Mouse (Mus musculus) MEL (cell line): ENCODE results near the gene Nmnat3. TPM values are rescaled to one million over a fixed set of nuclear protein-coding genes. Genes with fewer than 3 reads are reported as not detected.
A peak's percentile ranks its signal among the peaks of the same experiment; 100 is the strongest.

ENCODE experiments used
- DNase-seq: peaks from one replicate; pipeline ENCODE4 v3.0.0; 2011; ENCODE audit warnings: low read depth, low spot score
- H3K27ac ChIP-seq: 2 replicates; pipeline ENCODE4 v1.5.1; 2012; ENCODE audit warnings: low read depth, mild to moderate bottlenecking, control low read depth, low read length, moderate library complexity; ENCODE audit not compliant: control insufficient read depth
- H3K27me3 ChIP-seq, 2 experiments: fragments of 150-350 bp in 1 of 2; sonication (generic) in 1 of 2; 2 replicates each; pipeline ENCODE4 v1.6.1; 2012; ENCODE audit warnings: low read length in 2 of 2, mild to moderate bottlenecking in 2 of 2, improper control_type of control experiment in 1 of 2, moderate library complexity in 1 of 2; ENCODE audit not compliant: insufficient read depth in 2 of 2, control insufficient read depth in 1 of 2
- H3K36me3 ChIP-seq, 2 experiments: 2 replicates each; pipeline ENCODE4 v1.6.1; 2012 to 2014; ENCODE audit warnings: low read length in 2 of 2, improper control_type of control experiment in 1 of 2, inconsistent platforms in 1 of 2, mild to moderate bottlenecking in 1 of 2; ENCODE audit not compliant: insufficient read depth in 2 of 2, control insufficient read depth in 1 of 2
- H3K4me1 ChIP-seq, 2 experiments: fragments of 150-350 bp in 1 of 2; sonication (generic) in 1 of 2; 2 replicates each; pipeline ENCODE4 v1.6.1; 2012; ENCODE audit warnings: low read length in 2 of 2, improper control_type of control experiment in 1 of 2, mild to moderate bottlenecking in 1 of 2; ENCODE audit not compliant: insufficient read depth in 2 of 2, control insufficient read depth in 1 of 2
- H3K4me3 ChIP-seq, 2 experiments: fragments of 150-350 bp in 1 of 2; sonication (generic) in 1 of 2; 2 replicates each; pipeline ENCODE4 v1.5.1; 2012; ENCODE audit warnings: low read depth in 2 of 2, low read length in 2 of 2, mild to moderate bottlenecking in 2 of 2, moderate library complexity in 2 of 2, control low read depth in 1 of 2, improper control_type of control experiment in 1 of 2; ENCODE audit not compliant: control insufficient read depth in 1 of 2, insufficient read depth in 1 of 2
- H3K79me2 ChIP-seq: 2 replicates; pipeline ENCODE4 v1.6.1; 2012; ENCODE audit warnings: mild to moderate bottlenecking, low read length, moderate library complexity; ENCODE audit not compliant: control insufficient read depth, poor library complexity, insufficient read depth
- H3K9ac ChIP-seq: 2 replicates; pipeline ENCODE4 v1.6.1; 2012; ENCODE audit warnings: low read depth, mild to moderate bottlenecking, control low read depth, low read length, moderate library complexity; ENCODE audit not compliant: control insufficient read depth, poor library complexity, severe bottlenecking
- H3K9me3 ChIP-seq: fragments of 150-350 bp; sonication (generic); replicated peaks from 2 replicates; pipeline ENCODE4 v1.6.1; 2012; ENCODE audit warnings: mild to moderate bottlenecking, low read length, improper control_type of control experiment, moderate library complexity; ENCODE audit not compliant: insufficient read depth
- CHD1 ChIP-seq: IDR thresholded peaks from 2 replicates; pipeline ENCODE4 v1.6.1; 2012; ENCODE audit warnings: low read depth, mild to moderate bottlenecking, inconsistent platforms, low read length, improper control_type of control experiment
- CHD2 ChIP-seq: IDR thresholded peaks from 2 replicates; pipeline ENCODE4 v1.6.1; 2011; ENCODE audit warnings: low read length, improper control_type of control experiment
- CTCF ChIP-seq, 3 experiments: IDR thresholded peaks in 2 of 3; conservative IDR thresholded peaks in 1 of 3; 2 replicates each; pipeline ENCODE4 v1.5.1; 2011 to 2012; ENCODE audit warnings: low read length in 3 of 3, low read depth in 2 of 3, mild to moderate bottlenecking in 2 of 3, improper control_type of control experiment in 1 of 3, inconsistent platforms in 1 of 3, mixed read lengths in 1 of 3, moderate library complexity in 1 of 3; ENCODE audit not compliant: control insufficient read depth in 1 of 3, insufficient read depth in 1 of 3, poor library complexity in 1 of 3, severe bottlenecking in 1 of 3
- E2F4 ChIP-seq: IDR thresholded peaks from 2 replicates; pipeline ENCODE4 v1.6.1; 2011; ENCODE audit warnings: low read depth, low read length, improper control_type of control experiment, borderline replicate concordance
- ELF1 ChIP-seq: IDR thresholded peaks from 2 replicates; pipeline ENCODE4 v1.6.1; 2014; ENCODE audit warnings: low read depth, mild to moderate bottlenecking, inconsistent platforms, low read length, improper control_type of control experiment, moderate library complexity
- EP300 ChIP-seq, 2 experiments: IDR thresholded peaks; 2 replicates each; pipeline ENCODE4 v1.6.1; 2011; ENCODE audit warnings: improper control_type of control experiment in 2 of 2, low read length in 2 of 2, low read depth in 1 of 2, mild to moderate bottlenecking in 1 of 2
- ETS1 ChIP-seq: IDR thresholded peaks from 2 replicates; pipeline ENCODE4 v1.6.1; 2012; ENCODE audit warnings: low read depth, mild to moderate bottlenecking, inconsistent platforms, low read length, improper control_type of control experiment, moderate library complexity
- GATA1 ChIP-seq: IDR thresholded peaks from 2 replicates; pipeline ENCODE4 v1.6.1; 2011; ENCODE audit warnings: low read depth, low read length, improper control_type of control experiment
- JUND ChIP-seq: IDR thresholded peaks from 2 replicates; pipeline ENCODE4 v1.6.1; 2011; ENCODE audit warnings: low read depth, mild to moderate bottlenecking, improper control_type of control experiment, low read length
- MXI1 ChIP-seq: IDR thresholded peaks from 2 replicates; pipeline ENCODE4 v1.6.1; 2011; ENCODE audit warnings: mild to moderate bottlenecking, low read depth, low read length, improper control_type of control experiment
- MYB ChIP-seq: IDR thresholded peaks from 2 replicates; pipeline ENCODE4 v1.6.1; 2011; ENCODE audit warnings: mild to moderate bottlenecking, low read depth, low read length, improper control_type of control experiment
- MYC ChIP-seq: IDR thresholded peaks from 2 replicates; pipeline ENCODE4 v1.6.1; 2011; ENCODE audit warnings: low read depth, mild to moderate bottlenecking, low read length, improper control_type of control experiment, moderate library complexity
- NRF1 ChIP-seq: IDR thresholded peaks from 2 replicates; pipeline ENCODE4 v1.6.1; 2014; ENCODE audit warnings: low read depth, mild to moderate bottlenecking, inconsistent platforms, low read length, improper control_type of control experiment, moderate library complexity; ENCODE audit not compliant: poor library complexity, insufficient read depth, severe bottlenecking
- POLR2A ChIP-seq, 2 experiments: IDR thresholded peaks; 2 replicates each; pipeline ENCODE4 v1.6.1; 2011 to 2012; ENCODE audit warnings: low read length in 2 of 2, mild to moderate bottlenecking in 2 of 2, control low read depth in 1 of 2, improper control_type of control experiment in 1 of 2, low read depth in 1 of 2, moderate library complexity in 1 of 2; ENCODE audit not compliant: control insufficient read depth in 1 of 2, insufficient read depth in 1 of 2, poor library complexity in 1 of 2
- RAD21 ChIP-seq: IDR thresholded peaks from 2 replicates; pipeline ENCODE4 v1.6.1; 2011; ENCODE audit warnings: mild to moderate bottlenecking, low read depth, low read length, improper control_type of control experiment
- SIN3A ChIP-seq: IDR thresholded peaks from 2 replicates; pipeline ENCODE4 v1.6.1; 2012; ENCODE audit warnings: low read length, improper control_type of control experiment, inconsistent platforms
- SMC3 ChIP-seq: IDR thresholded peaks from 2 replicates; pipeline ENCODE4 v1.6.1; 2011; ENCODE audit warnings: low read depth, low read length, improper control_type of control experiment
- TAL1 ChIP-seq: IDR thresholded peaks from 2 replicates; pipeline ENCODE4 v1.6.1; 2012; ENCODE audit warnings: mild to moderate bottlenecking, inconsistent platforms, low read length, moderate library complexity, mixed read lengths
- TBP ChIP-seq: IDR thresholded peaks from 2 replicates; pipeline ENCODE4 v1.8.0; 2011; ENCODE audit warnings: low read depth, low read length, improper control_type of control experiment
- TCF12 ChIP-seq: IDR thresholded peaks from 2 replicates; pipeline ENCODE4 v1.6.1; 2014; ENCODE audit warnings: low read depth, mild to moderate bottlenecking, inconsistent platforms, low read length, improper control_type of control experiment, moderate library complexity
- UBTF ChIP-seq: IDR thresholded peaks from 2 replicates; pipeline ENCODE4 v1.6.1; 2012; ENCODE audit warnings: low read depth, mild to moderate bottlenecking, inconsistent platforms, low read length, improper control_type of control experiment, moderate library complexity, borderline replicate concordance; ENCODE audit not compliant: insufficient read depth
- USF2 ChIP-seq, 2 experiments: IDR thresholded peaks; 2 replicates each; pipeline ENCODE4 v1.6.1; 2011 to 2012; ENCODE audit warnings: improper control_type of control experiment in 2 of 2, low read length in 2 of 2, borderline replicate concordance in 1 of 2, inconsistent platforms in 1 of 2, low read depth in 1 of 2, mild to moderate bottlenecking in 1 of 2; ENCODE audit not compliant: insufficient read depth in 1 of 2
- ZKSCAN1 ChIP-seq: IDR thresholded peaks from 2 replicates; pipeline ENCODE4 v1.6.1; 2012; ENCODE audit warnings: low read depth, mild to moderate bottlenecking, inconsistent platforms, low read length, improper control_type of control experiment, moderate library complexity
- ZMIZ1 ChIP-seq: IDR thresholded peaks from 2 replicates; pipeline ENCODE4 v1.6.1; 2012; ENCODE audit warnings: low read depth, mild to moderate bottlenecking, inconsistent platforms, low read length, improper control_type of control experiment, moderate library complexity
- ZNF384 ChIP-seq: IDR thresholded peaks from 2 replicates; pipeline ENCODE4 v1.6.1; 2012; ENCODE audit warnings: low read depth, mild to moderate bottlenecking, inconsistent platforms, low read length, improper control_type of control experiment
- polyA plus RNA-seq, 2 experiments: library from polyadenylated mRNA; stranded (reverse) in 1 of 2; unstranded in 1 of 2; fragments of >175 nt in 1 of 2; fragments of >200 nt in 1 of 2; gene quantifications; 2 replicates each; pipeline versions ENCODE4 v1.2.1 to v1.2.4; 2012; ENCODE audit warnings: low replicate concordance in 2 of 2, low read depth in 1 of 2; ENCODE audit not compliant: insufficient read length in 2 of 2, insufficient read depth in 1 of 2, missing spikeins in 1 of 2
- total RNA-seq: library from RNA; depleted of rRNA; stranded (reverse); fragments of 300-350 nt; gene quantifications from 2 replicates; pipeline ENCODE4 v1.2.3, GENCODE M21; 2012

Nmnat3 gene
- total and polyA plus RNA-seq, 3 experiments = 14.4 to 15.2 TPM; not detected in 1

DNA sequence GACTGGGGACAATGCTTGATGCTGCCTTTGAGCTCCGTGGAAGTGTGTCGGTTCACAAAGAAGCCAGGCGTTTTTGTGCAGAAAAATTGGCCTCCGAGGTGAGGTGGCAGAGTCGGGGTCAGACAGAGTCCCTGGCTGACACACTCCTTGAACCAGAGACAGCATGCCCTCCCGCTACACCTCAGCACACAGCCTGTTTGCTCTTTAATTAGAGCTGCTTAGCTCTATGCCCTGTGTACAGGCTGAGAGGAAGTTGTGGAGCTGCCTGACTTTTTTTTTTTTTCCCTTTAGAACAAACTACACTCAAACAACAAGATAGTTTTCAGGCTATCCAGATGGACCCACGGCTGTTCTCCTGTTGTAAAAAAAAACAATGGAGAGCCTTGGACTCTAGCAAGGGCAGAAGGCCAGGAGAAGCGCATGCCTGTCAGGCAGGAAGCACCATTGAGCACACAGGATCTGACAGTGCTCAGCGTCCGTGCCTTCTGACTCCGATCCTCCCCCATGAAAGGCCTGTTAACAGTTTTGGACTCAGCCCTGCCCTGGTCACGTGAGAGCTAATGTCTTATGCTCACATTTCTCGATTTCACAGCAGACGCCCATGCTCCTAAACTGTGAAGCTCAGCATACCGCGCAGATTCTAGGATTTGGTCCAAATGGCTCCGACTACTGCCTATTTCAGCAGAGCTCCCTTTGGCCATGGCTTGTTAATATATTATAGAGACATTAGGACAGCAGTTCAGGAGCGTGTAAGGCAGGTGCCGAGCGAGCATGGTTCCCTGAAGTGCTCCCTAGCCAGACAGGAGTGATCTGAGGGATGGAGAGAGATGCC is 42.3 kb downstream of the Nmnat3 start:
- H3K27ac ChIP-seq = no peak overlapping the region
- H3K4me3 ChIP-seq = no peak overlapping the region
- no peak for DNase-seq
- no peaks in the 10 kb centered on the region for H3K79me2 ChIP-seq
- no peak for TF ChIP-seq SMC3
- TF ChIP-seq CHD2 = no peak
- TF ChIP-seq MYB = no peak
- TF ChIP-seq POLR2A (IDR thresholded peaks at IDR 0.05; ENCODE audit: control insufficient read depth in 1 of 2, insufficient read depth in 1 of 2, low read depth in 1 of 2, low read length in 2 of 2, poor library complexity in 1 of 2) = no peak
- TF ChIP-seq UBTF = no peak
- no peak for TF ChIP-seq SIN3A
- TF ChIP-seq EP300 (IDR thresholded peaks at IDR 0.05; ENCODE audit: low read depth in 1 of 2, low read length in 2 of 2) = no peak
- TF ChIP-seq CHD1 = no peak
- TF ChIP-seq ZMIZ1 = no peak
- no peak for TF ChIP-seq NRF1
- no peak for TF ChIP-seq TCF12
- TF ChIP-seq ELF1 = no peak
- no peak for TF ChIP-seq MXI1
- TF ChIP-seq USF2 (IDR thresholded peaks at IDR 0.05; ENCODE audit: borderline replicate concordance in 1 of 2, insufficient read depth in 1 of 2, low read depth in 1 of 2, low read length in 2 of 2) = no peak
- TF ChIP-seq ETS1 = no peak
- no peak for TF ChIP-seq CTCF (IDR thresholded peaks at IDR 0.05 in 2 of 3, conservative IDR thresholded peaks at IDR 0.05 in 1 of 3; ENCODE audit: control insufficient read depth in 1 of 3, insufficient read depth in 1 of 3, low read depth in 2 of 3, low read length in 3 of 3, poor library complexity in 1 of 3, severe bottlenecking in 1 of 3)
- TF ChIP-seq GATA1 = no peak
- TF ChIP-seq JUND = no peak
- TF ChIP-seq, all 39 proteins: peak for 0
- Histone ChIP-seq H3K27me3 (no peaks in the 10 kb centered on the region), H3K4me1 (peaks cover 0 to 5% of the 10 kb centered on the region in 2 experiments; a peak in 3 of 4 replicates), H3K9ac (no peak overlapping the region), H3K36me3 (no peaks in the 10 kb centered on the region), H3K9me3 (no peaks in the 10 kb centered on the region)

DNA sequence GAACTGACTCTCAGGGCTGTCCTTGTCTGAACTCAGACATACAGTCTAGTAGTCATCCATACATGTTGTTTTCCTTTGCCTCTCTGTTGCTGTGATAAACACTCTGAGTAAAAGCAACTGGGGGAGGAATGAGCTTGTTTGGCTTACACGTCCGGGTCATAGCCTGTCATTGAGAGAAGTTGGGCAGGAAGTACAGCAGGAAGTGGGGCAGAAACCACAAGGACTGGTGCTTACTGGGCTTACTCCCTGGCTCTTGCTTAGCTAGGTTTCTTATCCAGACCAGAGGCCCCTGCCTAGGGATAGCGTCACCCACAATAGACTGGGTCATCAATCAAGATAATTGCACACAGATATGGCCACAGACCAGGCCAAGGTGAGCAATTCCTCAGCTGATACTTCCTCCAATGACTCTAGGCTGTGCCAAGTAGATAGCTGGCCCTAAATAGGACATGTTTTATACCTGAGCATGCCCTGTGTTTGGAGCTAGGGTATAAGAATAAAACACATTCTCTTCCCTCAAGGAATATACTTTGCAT is 46.1 kb downstream of the Nmnat3 start:
- Histone ChIP-seq H3K9me3 (no peaks in the 10 kb centered on the region), H3K27ac (peak overlapping the region; percentile 11; the same call in 1 of the 2 replicates), H3K9ac (no peak overlapping the region), H3K27me3 (no peaks in the 10 kb centered on the region), H3K4me1 (peaks cover 0 to 5% of the 10 kb centered on the region in 2 experiments; a peak in 3 of 4 replicates), H3K4me3 (no peak overlapping the region), H3K79me2 (no peaks in the 10 kb centered on the region), H3K36me3 (no peaks in the 10 kb centered on the region)
- DNase-seq = peak; percentile 48
- TF ChIP-seq MYB (0 out of 2 replicates have a peak, but pooled peaks have one; percentile 4), MYC (no peak), TAL1 (no peak), E2F4 (no peak), RAD21 (no peak), GATA1 (peak; percentile 59), ELF1 (no peak), TBP (no peak), ZNF384 (no peak), ETS1 (peak; percentile 47), ZKSCAN1 (no peak)
